Mouse (Mus musculus): Measurements from ENCODE around the gene Vmn2r7.
"Not testable (repeated sequence)": the region's sequence is repeated elsewhere in the genome, so short reads cannot be mapped to it uniquely, and the experiment has no call there.

Vmn2r7 gene

DNA sequence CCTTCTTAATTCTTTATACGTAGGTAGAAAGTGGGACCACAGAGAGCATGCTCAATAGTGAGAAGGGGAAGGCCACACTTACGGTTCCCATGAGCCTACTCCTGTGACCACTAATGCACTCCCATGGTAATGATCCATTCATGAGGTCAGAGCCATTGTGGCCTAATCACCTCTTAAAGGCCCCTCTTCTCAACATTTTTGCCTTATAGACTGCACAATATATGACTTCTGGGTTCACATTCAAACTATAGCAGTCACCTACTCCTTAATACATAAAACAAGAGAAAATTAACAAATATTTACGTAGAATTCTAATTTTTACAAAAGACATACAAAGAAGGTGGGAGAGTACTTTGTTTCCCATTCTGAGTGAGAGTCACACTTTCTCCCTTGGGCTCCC is at the start of gene Vmn2r7:
Vmn2r7 (minus strand) TSS at position 101 of the 400 bp plus-strand sequence.
- DNase-seq (ENCODE audit: low spot score), result not testable (repeated sequence)

DNA sequence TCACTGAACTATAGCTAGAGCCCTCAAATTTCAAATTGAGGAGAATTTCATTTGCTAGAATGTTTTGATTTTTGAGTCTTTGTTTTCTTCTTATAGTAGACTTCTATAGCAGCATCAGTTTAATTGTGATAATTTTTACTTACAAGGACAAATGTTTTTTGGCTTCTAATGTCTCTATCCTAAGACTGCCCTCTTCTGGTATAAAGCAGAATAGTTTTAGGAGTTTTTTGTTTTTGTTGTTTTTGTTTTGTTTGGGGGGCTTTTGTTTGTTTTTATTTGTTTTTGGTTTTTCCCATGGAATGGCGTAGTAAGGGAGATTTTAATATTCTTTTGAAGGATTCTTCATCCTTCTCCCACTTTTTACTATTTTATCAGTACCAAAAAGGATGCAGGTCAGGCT is 45.2 kb upstream of the Vmn2r7 start:
- DNase-seq (ENCODE audit: low spot score), result no peak

DNA sequence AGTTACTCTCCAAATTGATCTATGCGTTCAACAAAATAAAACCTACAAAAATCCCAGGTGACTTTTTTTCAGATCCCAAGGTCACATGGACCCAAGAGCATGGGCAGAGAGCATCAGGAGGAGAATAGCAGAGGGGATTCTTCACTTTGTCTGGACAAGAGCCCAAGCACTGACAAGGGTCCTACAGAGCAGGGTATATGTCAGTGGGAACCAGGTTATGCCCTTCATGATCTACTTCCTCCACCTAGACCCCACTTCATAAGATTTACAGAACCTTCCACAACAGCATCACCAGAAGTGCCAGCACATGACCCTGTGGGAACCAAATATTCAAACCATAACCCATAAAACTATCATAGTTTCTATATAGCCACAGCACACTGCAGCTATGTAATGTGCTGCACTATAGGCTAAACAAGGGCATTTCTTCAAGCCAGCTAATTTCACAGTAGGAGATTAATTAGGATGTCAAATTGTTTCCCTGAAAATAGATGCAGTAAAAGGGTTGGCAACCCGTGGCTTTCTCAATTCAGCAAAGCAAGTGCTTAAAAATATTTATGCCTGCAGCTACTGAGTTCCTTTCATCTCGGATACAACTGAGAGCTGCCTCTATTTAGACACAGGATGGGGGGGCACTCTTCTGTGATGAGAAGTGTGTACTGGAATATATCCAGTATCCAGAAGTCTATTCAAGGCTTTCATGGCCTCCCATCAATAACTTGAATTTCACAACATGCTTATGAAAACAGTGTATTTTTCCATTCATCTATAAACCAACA is 33.8 kb upstream of the Vmn2r7 start:
- no peak for DNase-seq (ENCODE audit: low spot score)

DNA sequence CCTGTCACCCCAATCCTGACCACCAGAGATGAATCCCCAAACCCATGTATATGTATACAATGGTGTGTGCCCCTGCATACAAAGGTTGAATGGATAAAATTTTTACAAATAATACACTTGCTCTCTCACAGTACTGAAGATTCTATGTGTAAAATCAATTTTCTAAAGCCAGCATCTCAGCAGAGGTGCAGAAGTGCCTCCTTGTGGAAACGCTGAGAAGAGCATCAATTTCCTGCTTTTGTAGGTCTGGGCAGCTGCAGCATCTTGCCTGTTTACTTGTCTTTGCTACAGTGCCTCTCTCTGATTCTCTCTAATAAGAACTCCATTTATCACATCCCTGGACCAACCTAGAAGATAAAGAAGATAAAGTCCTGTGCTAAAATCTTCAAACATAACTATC is 32.1 kb upstream of the Vmn2r7 start:
- DNase-seq (ENCODE audit: low spot score), result no peak

DNA sequence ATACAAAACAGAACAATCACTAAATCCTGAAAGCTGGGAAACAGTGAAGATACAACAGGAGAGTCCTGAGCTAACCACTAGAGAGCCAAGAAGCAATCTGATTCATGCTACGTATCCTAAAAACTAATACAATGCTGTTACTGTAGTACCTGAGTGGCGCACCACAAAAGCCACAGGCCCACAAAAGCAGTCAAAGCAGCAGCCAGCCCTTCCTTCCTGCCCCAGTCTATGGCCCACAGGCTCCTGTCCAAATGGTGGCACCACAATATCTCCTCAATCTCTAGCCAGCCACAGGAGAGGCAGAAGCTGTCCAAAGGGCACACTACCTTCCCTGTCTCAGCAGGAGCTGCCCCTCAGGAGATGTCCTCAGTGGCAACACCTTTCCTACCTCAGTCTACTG is 1.7 kb downstream of the Vmn2r7 start:
- no peak for DNase-seq (ENCODE audit: low spot score)

DNA sequence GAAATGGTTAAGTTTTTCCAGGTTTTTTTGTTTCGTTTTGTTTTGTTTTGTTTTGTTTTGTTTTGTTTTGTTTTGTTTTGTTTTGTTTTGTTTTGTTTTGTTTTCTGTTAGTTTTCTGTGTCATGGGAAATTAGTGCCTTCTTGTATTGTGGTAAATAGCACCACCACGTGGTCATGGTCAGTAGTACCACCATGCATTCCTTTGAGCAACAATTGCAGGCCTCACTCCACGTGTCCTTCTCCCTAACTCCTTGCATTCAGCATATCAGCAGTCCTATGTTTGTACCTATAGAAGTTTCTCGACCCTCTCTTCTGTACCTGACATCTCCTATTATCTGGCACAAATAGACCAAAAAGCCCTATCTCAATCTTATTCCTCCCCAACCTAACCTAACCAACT is 2.3 kb downstream of the Vmn2r7 start:
- no peak for DNase-seq (ENCODE audit: low spot score)

DNA sequence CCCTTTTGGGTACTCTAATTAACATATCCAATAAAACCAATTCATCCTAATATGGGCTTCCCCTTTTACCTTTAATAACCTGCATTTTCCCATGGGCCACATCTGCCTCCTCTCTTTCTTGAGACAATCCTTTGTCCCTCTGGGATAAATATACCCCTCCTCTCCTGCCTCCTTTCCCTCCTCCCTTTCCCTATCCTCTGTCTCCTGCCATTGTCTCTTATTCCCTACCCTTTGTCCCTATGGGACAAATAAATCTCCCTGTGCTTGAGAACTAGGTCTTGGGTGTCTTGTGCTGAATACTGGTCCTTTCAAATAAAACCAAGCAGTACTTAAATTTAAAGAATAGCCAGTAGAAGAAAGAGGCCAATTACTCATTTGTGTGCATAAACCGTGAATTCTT is 13.4 kb downstream of the Vmn2r7 start:
- DNase-seq (ENCODE audit: low spot score), result no peak

DNA sequence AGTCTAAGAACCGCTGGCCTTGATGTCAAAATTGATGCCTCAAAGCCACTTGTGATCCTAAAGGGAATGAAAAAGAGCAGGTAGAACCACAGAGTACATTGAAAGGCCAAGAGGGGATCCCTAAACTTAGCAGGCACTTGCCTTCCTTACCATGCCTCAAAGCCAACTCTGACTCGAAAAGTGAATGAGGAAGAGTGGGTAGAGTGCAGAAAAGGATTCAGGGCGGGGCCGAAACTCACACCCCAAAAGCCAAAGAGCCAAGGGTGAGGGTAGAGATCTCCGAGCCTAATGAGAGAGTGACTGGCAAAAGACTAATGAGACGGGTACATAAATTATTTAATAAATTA is 53.3 kb downstream of the Vmn2r7 start:
- DNase-seq (ENCODE audit: low spot score), result no peak

DNA sequence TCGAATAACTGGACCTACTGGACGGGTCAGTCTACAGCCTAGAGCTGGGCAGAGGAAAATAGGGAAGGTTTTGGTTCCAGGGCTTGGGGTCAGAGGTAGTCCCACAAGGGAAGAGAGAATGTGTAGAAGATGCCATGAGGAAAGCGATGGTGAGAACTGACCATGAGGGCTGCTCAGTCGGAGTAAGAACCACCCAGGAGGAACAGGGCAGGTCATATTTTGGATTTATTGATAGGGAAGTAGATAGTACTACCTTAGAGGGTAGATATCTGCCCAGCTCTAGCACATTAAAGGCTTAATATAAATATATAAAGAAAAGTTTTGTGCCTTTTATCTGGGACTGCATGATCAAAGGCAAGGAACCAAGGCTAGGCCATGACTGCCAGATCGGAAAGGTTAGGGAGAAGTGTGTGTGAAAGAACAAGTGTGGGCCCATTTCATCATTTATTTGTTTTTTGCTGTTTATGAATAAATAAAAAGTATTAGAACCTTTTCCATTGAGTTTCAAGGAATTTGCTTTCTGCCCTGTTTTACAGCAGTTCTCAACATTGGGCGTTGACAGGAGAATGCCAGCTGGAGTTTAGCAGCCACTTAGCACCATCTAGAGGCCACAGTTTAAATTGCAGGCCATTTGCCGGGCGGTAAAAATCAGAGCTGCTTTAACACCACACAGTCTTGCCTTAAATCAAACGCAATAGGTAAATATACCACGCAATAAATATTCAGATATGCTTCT is 53.9 kb downstream of the Vmn2r7 start:
- DNase-seq (ENCODE audit: low spot score), result no peak

DNA sequence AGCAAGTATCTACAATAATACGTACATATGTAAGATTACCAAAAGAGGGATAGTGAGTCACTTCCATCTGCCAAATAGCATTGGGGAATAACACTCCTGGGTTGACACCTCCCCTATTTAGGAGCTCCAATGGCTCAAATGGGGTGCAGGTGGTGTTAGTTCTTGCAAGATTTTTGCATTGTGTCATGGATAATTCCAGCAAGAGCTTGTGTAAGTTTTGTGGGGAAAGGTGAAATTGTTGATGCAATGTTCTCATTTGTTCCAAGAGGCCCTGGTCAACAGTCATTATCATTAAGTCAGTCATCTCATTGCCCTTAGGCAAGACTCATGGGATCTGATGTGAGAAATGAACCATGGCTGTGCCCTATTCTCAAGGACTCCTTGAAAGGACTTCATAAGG is 61.7 kb downstream of the Vmn2r7 start:
- DNase-seq (ENCODE audit: low spot score), result no peak

DNA sequence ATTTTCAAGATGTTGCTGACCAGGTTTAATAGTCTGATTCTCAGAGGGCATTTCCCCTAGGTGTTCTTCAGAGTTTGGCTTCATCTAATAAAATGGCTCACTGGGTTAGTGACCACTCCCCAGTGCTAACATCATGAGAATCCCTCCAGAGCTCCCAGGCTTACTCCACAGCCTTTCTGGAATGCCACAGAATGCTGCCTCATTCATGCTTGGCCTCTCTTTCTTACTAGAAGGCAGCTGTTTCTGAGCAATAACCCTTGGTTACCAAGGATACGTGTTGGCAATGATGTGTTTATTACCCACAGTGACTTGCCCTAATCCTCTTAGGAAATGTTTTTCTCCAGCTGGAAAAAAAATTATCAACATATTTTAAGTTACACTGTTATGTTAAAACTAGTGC is 72.4 kb downstream of the Vmn2r7 start:
- no peak for DNase-seq (ENCODE audit: low spot score)

DNA sequence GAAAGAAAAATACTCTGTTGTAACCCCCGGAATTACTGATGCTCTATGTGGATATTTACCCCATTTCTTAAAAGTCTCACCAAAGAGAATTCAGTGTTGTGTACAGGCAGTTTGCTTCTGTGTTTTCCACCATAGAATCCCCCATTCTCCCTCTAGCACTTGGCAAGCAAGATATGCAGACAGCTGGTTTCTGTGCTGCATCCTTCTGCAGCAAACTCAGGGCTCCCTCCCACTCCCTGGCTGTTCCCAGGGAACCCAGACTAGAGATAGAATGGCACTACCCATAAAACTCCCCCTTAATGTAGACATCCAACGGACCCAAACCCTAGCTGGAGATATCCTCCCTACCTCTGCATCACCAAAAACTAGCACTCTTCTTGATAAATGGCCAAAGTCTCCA is 88.4 kb downstream of the Vmn2r7 start:
- no peak for DNase-seq (ENCODE audit: low spot score)

DNA sequence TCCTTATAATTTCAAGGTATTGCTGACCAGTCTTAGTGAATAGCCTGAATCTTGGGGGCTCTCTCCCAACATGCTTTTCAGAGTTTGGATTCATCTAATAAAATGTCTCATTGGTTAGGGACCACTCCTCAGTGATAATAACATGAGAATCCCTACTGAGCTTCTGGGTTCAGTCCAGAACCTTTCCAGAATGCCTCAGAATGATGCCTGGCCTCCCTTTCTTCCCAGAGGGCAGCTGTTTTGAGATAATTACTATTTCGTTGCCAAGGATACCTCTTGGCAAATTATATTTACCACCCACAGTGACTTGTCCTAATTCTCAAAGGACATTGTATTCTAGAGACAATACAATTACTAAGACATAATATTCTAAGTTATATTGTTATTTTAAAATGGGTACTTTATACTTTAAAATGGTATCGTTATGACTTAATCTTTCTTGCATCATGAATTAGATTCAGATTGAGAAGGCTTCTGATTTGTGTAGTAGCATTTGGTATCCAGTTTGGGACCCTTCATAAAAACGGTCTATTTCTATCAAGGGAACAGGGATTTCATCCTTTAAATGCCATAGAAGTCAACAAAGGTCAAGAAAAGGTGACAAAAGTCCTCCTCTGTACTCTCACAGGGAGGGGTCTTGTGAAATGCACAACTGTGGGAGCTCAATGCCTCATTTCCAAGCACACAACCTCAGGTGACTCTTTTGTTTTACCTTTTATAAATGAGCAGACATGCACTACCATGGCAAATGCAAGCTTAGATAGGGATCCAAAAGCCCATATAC is 117.2 kb downstream of the Vmn2r7 start:
- not testable (repeated sequence) for DNase-seq (ENCODE audit: low spot score)

DNA sequence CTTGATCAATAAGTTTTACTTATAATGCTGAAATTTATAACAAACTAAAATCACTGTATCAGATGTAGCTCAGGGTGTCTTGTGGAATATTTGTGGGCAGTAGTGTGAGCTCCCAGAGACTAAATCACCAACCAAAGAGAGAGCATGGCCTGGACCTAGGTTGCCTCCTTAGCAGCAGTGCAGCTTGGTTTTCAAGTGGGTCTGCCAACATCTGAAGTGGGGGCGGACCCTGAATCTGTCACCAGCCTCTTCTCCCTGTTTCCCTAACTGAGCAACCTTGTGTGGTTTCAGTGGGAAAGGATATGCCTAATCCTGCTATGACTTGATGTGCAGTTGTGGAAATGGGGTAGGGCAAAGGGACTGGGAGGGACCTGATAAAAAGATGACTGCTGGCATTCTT is 118.8 kb downstream of the Vmn2r7 start:
- DNase-seq (ENCODE audit: low spot score), result not testable (repeated sequence)

DNA sequence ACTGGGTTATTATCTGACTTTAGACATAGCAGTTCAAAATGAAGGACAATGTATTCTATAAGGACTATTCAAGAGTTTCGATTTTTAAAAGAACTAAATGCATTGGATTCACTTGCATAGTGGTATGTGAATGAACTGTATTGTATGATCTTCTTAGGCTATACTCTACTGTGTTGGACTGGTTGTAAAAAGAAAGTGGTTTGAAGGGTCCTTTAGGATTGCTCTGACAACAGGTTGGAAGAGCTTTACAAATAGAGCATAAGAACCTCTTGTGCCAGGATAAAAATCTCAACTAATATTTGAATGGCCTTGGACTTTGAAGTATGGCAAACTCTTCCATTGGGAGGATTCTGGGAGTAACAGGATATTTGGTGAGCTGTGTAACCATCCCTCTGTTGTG is 168.5 kb downstream of the Vmn2r7 start:
- DNase-seq (ENCODE audit: low spot score), result not testable (repeated sequence)

All from ovary, adult 18-20 months (tissue).